Mouse (Mus musculus): Measurements from ENCODE around the gene Golph3l.
"Not testable (repeated sequence)": the region's sequence is repeated elsewhere in the genome, so short reads cannot be mapped to it uniquely, and the experiment has no call there.

The Golph3l gene

DNA sequence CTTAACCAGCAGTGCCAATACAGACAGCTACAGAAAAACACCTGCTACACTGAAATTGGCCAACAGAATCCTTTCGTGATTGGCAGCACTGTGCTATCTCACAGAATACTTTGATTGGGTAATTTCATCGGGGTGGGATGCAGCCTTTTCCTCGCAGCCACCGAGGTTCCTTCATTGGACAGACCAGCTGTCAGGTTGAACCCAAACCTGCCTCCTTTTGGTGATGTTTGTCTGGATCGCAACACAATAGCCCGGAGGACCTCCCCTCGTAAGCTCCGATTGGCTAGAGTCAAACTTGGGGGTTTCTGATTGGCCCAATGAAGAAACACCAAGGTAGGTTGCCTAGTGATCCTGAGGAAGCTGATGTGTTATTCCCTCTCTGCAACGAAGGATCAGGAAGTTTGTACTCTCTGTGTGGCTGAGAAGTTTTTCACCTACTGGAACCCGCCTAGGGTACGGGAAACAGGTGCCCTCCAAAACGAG lies at the start of gene Golph3l:
Gene Golph3l, plus strand, starts transcription at position 331 of the 483 bp plus-strand sequence.
- peak; percentile 96 for DNase-seq (ENCODE audit: low read depth)

DNA sequence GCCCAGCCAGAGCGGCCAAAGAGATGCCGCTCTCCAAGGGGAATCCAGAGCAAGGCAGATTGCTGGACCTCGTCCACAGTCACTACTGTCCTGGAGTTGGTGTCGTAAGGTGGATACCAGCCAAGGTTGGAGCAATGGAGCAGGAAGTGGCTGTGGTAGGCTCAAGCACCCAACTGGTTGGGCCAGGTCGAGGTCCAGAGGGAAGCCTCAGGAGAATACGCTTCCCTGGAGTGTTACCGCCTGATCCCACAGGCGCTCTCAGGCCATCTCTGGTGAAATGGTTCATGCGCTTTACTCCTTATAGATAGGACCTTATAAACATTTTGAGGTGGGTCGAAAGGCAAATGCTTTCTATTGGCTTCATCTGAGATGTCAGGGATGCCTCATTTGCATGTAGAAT lies 49.8 kb upstream of the Golph3l start:
- no peak for DNase-seq (ENCODE audit: low read depth)

- no peak for DNase-seq (ENCODE audit: low read depth)
These were observed 48.9 kb upstream of the Golph3l start for GRCm38 (mm10) chr3:95539837-95540236.

- not testable (repeated sequence) for DNase-seq (ENCODE audit: low read depth)
These were observed 47.5 kb upstream of the Golph3l start for GRCm38 (mm10) chr3:95541186-95541585.

DNA sequence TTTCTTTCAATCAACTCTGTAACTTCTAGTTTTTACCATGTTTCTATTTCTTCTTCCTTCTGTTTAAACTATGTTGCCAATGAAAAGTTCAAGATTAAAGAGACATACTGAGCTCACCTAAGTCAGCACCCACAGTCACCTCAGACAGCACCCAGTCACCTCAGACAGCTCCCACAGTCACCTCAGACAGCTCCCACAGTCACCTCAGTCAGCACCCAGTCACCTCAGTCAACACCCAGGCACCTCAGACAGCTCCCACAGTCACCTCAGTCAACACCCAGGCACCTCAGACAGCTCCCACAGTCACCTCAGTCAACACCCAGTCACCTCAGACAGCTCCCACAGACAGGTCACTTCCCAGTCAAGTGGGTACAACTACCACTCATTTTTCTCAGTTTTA lies 46.6 kb upstream of the Golph3l start:
- DNase-seq (ENCODE audit: low read depth) = no peak

GRCm38 (mm10) chr3:95542981-95543380 lies 45.8 kb upstream of the Golph3l start:
- DNase-seq (ENCODE audit: low read depth) = no peak

- DNase-seq (ENCODE audit: low read depth) = no peak
These were observed 38.6 kb upstream of the Golph3l start for GRCm38 (mm10) chr3:95550176-95550575.

- DNase-seq (ENCODE audit: low read depth) = no peak
These were observed 34.7 kb upstream of the Golph3l start for GRCm38 (mm10) chr3:95553986-95554385.

- DNase-seq (ENCODE audit: low read depth) = no peak
These were observed 29.3 kb upstream of the Golph3l start, which contains the start of gene Hormad1 for GRCm38 (mm10) chr3:95559437-95559836. Gene Hormad1 (plus strand): TSS chr3:95559677.

- no peak for DNase-seq (ENCODE audit: low read depth)
These were observed 28.0 kb upstream of the Golph3l start for GRCm38 (mm10) chr3:95560738-95561137.

DNA sequence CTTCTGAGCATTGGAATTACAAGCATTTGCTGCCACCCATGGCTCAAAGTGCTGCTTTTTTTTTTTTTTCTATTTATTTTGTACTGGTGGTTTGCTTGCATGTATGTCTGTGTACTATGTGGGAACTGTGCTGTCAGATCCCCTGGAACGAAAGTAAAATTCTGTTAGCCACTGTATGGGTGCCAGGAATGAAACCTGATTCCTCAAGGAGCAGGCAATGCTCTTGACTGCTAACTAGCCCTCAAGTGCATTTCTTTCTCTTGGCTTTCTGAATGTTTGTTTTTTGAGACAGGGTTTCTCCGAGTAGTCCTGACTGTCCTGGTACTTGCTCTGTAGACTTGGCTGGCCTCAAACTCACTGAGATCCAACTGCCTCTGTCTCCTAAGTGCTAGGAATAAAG lies 26.9 kb upstream of the Golph3l start:
- DNase-seq (ENCODE audit: low read depth) = peak; percentile 76

GRCm38 (mm10) chr3:95569585-95569984 lies 19.1 kb upstream of the Golph3l start:
- no peak for DNase-seq (ENCODE audit: low read depth)

DNA sequence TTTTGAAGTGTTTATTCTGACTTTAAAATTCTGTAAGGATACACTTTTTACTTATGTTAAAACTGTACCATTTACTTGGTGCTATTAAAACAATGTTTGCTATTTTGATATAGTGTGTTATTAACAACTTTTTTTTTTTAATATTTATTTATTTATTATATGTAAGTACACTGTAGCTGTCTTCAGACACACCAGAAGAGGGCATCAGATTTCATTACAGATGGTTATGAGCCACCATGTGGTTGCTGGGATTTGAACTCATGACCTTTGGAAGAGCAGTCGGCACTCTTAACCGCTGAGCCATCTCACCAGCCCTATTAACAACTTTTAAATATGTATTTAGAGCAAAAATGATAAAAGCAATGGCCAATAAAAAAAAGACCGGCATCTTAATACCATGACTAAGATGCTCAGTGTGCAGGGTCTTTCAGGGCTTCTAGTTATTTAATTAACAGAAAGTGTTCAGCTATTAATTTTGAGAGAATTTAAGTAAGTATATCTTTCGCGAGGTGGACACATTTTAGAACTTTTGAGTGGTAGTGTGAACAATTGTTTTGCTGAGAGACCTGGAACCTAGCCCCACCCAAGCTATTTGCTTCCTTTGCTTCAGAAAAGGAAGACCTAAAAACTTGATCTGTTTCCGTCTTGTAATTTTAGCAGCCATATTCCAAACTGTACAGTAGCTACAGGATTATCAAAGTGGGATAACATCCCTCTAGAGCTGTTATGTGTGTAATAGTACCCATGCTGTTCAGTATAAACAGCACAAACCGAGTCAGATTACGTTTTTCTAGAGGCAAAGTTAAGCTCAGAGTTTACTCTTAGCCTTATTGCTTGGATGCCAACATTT lies 755 bp upstream of the Golph3l start:
- DNase-seq (ENCODE audit: low read depth) = no peak

GRCm38 (mm10) chr3:95598734-95599133 lies 10.0 kb downstream of the Golph3l start:
- no peak for DNase-seq (ENCODE audit: low read depth)

DNA sequence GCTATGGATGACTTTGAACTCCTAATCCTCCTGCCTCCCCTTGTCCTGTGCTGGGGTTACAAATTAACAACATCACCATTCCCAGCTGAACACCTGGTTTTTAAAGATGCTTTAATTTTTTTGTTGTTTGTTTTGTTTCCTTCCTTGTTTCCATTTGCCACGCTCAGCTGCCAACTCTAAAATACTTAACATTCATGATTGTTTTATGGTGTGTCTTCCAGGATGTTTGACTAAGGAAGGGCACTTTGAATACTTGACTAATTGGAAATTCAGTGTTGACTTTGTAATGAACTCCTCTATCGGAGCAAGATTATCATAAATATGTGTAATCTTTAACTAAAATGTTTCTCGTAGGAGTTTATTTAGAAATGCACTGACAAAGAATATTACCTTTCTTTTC lies 12.6 kb downstream of the Golph3l start:
- DNase-seq (ENCODE audit: low read depth) = no peak

DNA sequence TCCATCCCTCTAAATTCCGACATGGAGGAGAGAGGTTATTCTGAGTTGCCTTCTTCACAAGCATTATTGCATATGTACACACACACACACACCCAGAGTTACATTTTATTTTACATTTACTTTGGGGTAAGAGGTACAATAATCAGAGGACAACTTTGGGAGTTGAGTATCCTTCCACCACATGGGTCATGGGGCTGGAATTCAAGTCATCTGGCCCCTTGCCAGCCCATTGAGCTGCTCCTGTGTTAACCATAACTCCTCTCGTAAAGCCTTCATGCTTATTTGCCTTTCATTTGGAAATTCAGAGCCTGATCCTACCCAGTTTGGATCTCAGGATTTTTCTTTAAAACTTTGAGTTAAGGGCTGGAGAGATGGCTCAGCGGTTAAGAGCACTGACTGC lies 17.4 kb downstream of the Golph3l start:
- DNase-seq (ENCODE audit: low read depth) = peak; percentile 60

DNA sequence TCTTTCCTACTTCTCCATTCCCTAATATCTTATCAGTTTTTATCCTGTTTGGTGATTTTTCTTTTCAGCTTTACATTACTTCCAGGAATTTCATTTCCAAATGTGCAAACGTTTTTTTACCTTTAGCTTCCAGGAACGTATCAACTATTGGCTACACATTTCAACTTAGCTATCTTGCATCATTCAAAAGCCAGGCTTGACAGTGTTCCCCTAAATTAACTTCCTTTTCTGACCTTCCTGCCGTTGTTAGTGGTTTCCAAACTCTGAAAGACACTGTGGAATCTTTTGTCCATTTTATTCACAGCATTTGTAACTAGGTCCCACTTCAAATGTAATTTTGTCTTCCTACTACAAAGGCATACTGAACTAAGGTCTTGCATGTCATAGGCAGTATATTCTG lies 20.5 kb downstream of the Golph3l start:
- DNase-seq (ENCODE audit: low read depth) = no peak

- no peak for DNase-seq (ENCODE audit: low read depth)
These were observed 25.3 kb downstream of the Golph3l start for GRCm38 (mm10) chr3:95613996-95614395.

GRCm38 (mm10) chr3:95618511-95618910 lies 29.8 kb downstream of the Golph3l start:
- DNase-seq (ENCODE audit: low read depth) = no peak

- no peak for DNase-seq (ENCODE audit: low read depth)
These were observed 32.5 kb downstream of the Golph3l start for GRCm38 (mm10) chr3:95621241-95621640.

DNA sequence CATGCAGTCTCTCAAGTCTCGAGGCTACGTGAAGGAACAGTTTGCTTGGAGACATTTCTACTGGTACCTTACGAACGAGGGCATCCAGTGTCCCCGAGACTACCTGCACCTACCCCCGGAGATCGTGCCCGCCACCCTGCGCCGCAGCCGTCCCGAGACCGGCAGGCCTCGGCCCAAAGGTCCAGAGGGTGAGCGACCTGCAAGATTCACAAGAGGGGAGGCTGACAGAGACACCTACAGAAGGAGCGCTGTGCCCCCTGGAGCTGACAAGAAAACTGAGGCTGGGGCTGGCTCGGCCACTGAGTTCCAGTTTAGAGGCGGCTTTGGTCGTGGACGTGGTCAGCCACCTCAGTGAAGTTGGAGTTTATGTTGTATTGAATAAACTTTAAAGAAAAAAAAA lies 33.7 kb downstream of the Golph3l start:
- not testable (repeated sequence) for DNase-seq (ENCODE audit: low read depth)

- no peak for DNase-seq (ENCODE audit: low read depth)
These were observed 34.8 kb downstream of the Golph3l start for GRCm38 (mm10) chr3:95623551-95623950.

DNA sequence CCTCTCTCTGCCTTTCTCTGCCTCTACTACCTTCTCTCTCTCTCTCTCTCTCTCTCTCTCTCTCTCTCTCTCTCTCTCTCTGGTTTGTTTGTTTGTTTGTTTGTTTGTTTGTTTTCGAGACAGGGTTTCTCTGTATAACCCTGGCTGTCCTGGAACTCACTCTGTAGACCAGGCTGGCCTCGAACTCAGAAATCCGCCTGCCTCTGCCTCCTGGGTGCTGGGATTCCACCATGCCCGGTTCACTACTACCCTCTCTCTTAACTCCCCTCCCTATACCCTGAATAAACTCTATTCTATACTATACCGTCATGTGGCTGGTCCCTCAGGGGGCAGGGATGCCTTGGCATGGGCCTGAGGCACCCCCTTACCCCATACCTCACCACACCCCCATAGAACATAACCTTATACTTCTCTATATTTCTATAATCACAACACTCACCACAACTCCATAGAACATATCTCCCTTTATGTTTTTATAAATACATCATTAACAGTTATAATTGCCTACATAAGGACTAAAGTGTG lies 35.3 kb downstream of the Golph3l start:
- DNase-seq (ENCODE audit: low read depth) = not testable (repeated sequence)

Measured in NIH3T3 (cell line).